Mouse (Mus musculus) limb, embryonic 11.5 days (tissue): ENCODE measurements around the gene Caml. TPM values are rescaled to one million over a fixed set of nuclear protein-coding genes. Genes with fewer than 3 reads are reported as not detected.
"Not testable (repeated sequence)": the region's sequence is repeated elsewhere in the genome, so short reads cannot be mapped to it uniquely, and the experiment has no call there.

Source experiments
- ATAC-seq: fragments of 200-750 bp; cut with Nextera tagmentation; 2 replicates; pipeline ENCODE4 v1.8.0; 2017; ENCODE audit warnings: low read depth; ENCODE audit not compliant: insufficient number of reproducible peaks, low FRiP score, low TSS enrichment
- DNase-seq: peaks from one replicate; pipeline ENCODE4 v3.0.0-alpha.2; 2015; ENCODE audit warnings: low spot score
- H3K27ac ChIP-seq: fragments of 300-500 bp; sonication (generic); replicated peaks from 2 replicates; pipeline ENCODE4 v1.5.1; 2014; ENCODE audit warnings: low read depth, mild to moderate bottlenecking, low read length
- H3K27me3 ChIP-seq: fragments of 300-500 bp; sonication (generic); 2 replicates; pipeline ENCODE4 v1.6.1; 2014; ENCODE audit warnings: mild to moderate bottlenecking, low read length, mixed read lengths; ENCODE audit not compliant: control insufficient read depth, insufficient read depth
- H3K36me3 ChIP-seq: fragments of 300-500 bp; sonication (generic); 2 replicates; pipeline ENCODE4 v1.6.1; 2014; ENCODE audit warnings: mild to moderate bottlenecking, low read length, moderate library complexity, mixed read lengths; ENCODE audit not compliant: control insufficient read depth, insufficient read depth
- H3K4me1 ChIP-seq: fragments of 300-500 bp; sonication (generic); 2 replicates; pipeline ENCODE4 v1.6.1; 2014; ENCODE audit warnings: low read length, mixed read lengths; ENCODE audit not compliant: control insufficient read depth, insufficient read depth
- H3K4me2 ChIP-seq: fragments of 300-500 bp; sonication (generic); 2 replicates; pipeline ENCODE4 v1.6.1; 2014; ENCODE audit warnings: low read depth, mild to moderate bottlenecking, moderate library complexity; ENCODE audit not compliant: severe bottlenecking
- H3K4me3 ChIP-seq: fragments of 300-500 bp; sonication (generic); 2 replicates; pipeline ENCODE4 v1.5.1; 2014; ENCODE audit warnings: low read depth, low read length
- H3K9ac ChIP-seq: fragments of 300-500 bp; sonication (generic); 2 replicates; pipeline ENCODE4 v1.6.1; 2014; ENCODE audit warnings: mild to moderate bottlenecking, low read length
- H3K9me3 ChIP-seq: fragments of 300-500 bp; sonication (generic); 2 replicates; pipeline ENCODE4 v1.6.1; 2016; ENCODE audit warnings: low read length; ENCODE audit not compliant: control insufficient read depth
- WGBS: fragments of 180-500 bp; shearing (Covaris S2); extraction: QIAGEN DNeasy Blood & Tissue Kit; methylation state at CpG from one replicate; pipeline ENCODE4 v1.1.7; 2014; 5-methylcytosine and 5-hydroxymethylcytosine counted together
- polyA plus RNA-seq: library from polyadenylated mRNA; unstranded; fragments of >200 nt; fragmentation: Nextera tagmentation; extraction: Ambion mirVana; gene quantifications from 2 replicates; pipeline ENCODE4 v1.2.1, GENCODE M21; 2014

The Caml gene
- polyA plus RNA-seq = 53.8 and 56.3 TPM in 2 replicates

DNA sequence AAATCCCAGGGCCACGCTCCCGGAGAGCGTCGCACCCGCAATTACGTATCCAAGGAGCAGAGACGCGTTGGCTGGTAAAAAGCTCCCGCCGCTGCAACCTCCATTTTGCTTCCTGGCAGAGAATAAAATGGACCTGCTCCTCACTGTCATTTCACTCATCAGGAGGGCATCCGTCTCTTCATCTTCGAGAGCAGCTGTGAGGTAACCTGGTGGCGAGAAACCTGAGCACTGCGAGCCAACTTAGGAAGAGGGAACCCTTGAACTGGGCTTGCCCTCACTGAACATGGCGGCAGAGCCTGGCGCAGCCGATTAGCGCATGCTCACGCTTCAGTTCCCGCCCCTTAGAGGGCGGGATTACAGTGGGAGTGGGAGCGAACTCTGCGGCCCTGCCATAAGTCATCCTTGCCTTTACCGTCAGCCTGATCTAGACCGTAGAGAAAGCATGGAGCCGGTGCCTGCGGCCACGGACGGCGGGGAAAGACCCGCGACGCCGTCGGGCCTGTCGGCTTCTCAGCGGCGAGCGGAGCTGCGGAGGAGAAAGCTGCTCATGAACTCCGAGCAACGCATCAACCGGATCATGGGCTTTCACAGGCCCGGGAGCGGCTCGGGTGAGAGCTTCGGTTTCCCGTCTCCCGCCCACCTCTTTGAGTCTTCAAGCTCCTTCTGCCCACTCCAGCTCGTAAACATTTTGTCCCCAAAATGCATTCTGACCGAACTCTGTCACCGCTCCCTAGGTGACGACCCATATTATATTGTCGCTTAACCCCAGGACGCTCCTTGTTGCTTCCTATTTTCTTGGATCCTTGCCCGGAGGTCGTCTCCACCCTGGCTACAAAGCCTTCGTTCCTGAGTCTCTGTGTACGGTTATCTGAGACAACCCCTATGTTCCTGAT, at the start of gene Caml:
Caml (plus strand) TSS at position 357 of the 893 bp plus-strand sequence.
- H3K4me2 ChIP-seq = peak within 1 kb of the TSS; percentile 72
- DNase-seq (peak; percentile 89), ATAC-seq (peak; percentile 93)
- H3K36me3 ChIP-seq = no peaks in the 10 kb centered on the region
- WGBS = under 1% methylated on average over 59 of the region's 59 CpGs
- H3K4me1 ChIP-seq = no peaks in the 10 kb centered on the region; the same call in 1 of the 2 replicates
- no peaks in the 10 kb centered on the region for H3K9me3 ChIP-seq
- peak within 1 kb of the TSS; percentile 75 for H3K9ac ChIP-seq
- H3K4me3 ChIP-seq = peak within 1 kb of the TSS; percentile 60
- H3K27ac ChIP-seq = peak within 1 kb of the TSS; percentile 72
- no peaks in the 10 kb centered on the region for H3K27me3 ChIP-seq

DNA sequence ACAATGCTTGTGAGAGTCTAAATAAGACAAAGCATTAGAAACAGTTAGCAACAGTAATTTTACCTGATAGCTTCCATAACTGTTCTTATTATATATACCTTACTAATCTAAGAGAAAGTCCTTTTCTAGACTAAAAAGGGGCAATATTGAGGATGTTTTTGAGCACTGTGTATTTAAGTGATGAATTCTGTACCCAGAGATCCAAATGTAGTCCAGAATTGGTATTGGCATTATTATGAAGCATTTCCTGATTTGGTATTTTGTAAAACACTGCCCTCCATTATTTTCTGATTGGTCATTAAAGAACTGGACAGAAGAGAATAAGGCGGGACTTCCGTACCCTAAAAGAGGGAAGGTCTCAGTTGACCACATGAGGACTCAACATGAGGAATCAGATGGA, 49.4 kb upstream of the Caml start, which contains the start of gene Tmed9:
Tmed9 (plus strand) TSS at position 301 of the 400 bp plus-strand sequence.
- Histone ChIP-seq H3K4me3 (no peak within 1 kb of the TSS), H3K4me2 (no peak within 1 kb of the TSS), H3K9me3 (no peaks in the 10 kb centered on the region), H3K9ac (no peak within 1 kb of the TSS), H3K27me3 (no peaks in the 10 kb centered on the region), H3K4me1 (peaks cover 11% of the 10 kb centered on the region), H3K27ac (no peak within 1 kb of the TSS), H3K36me3 (no peaks in the 10 kb centered on the region)
- DNase-seq = no peak
- WGBS = 95% methylated on average over 2 of the region's 2 CpGs
- ATAC-seq = no peak

DNA sequence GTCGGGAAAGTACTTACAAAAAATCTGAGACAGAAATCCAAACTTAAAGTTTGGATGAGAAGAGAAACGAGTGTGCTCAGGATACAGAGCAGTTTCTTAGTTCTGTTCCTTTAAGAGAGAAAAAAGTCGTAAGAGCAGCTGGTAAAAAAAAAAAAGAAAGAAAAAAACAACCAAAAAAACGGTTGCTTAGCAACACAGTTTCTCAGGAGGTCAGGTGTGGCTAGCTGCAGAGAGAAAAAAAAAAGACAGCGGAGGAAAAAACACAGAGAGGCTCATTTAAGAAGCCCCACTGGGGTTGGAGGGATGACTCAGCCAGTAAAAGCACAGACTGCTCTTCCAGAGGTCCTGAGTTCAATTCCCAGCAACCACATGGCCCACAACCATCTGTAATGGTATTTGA, 48.5 kb upstream of the Caml start:
- DNase-seq (no peak), ATAC-seq (no peak)
- no peak overlapping the region for H3K9ac ChIP-seq
- H3K4me1 ChIP-seq = peaks cover 5% of the 10 kb centered on the region
- H3K4me2 ChIP-seq = no peak overlapping the region
- H3K36me3 ChIP-seq = no peaks in the 10 kb centered on the region
- no peaks in the 10 kb centered on the region for H3K27me3 ChIP-seq
- WGBS = 79% methylated on average over 5 of the region's 5 CpGs
- H3K4me3 ChIP-seq = no peak overlapping the region
- H3K27ac ChIP-seq = no peak overlapping the region
- H3K9me3 ChIP-seq = no peaks in the 10 kb centered on the region

DNA sequence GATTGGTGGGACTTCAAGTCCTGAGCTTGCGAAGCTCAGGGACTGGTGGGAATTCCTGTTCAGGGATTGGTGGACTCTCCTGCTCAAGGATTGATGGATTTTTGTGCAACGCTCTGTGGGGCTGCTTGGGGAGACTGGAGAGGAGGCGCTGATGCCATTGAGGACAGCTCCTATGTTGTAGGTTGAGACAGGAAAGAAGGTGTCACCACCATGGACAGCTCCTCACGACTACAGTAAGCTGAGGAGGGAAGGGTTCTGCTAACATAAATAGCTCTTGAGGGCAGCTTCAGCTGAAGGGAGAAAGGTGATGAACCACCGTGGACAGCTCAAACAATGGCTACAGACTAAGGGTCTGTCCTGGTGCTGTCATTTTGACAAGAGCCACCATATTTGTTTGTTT, 46.9 kb upstream of the Caml start:
- H3K4me3 ChIP-seq = no peak overlapping the region
- no peak overlapping the region for H3K9ac ChIP-seq
- no peak overlapping the region for H3K4me2 ChIP-seq
- no peak overlapping the region for H3K27ac ChIP-seq
- no peaks in the 10 kb centered on the region for H3K27me3 ChIP-seq
- ATAC-seq (no peak), DNase-seq (peak; percentile 34)
- H3K36me3 ChIP-seq = no peaks in the 10 kb centered on the region
- 64% methylated on average over 5 of the region's 5 CpGs for WGBS
- H3K4me1 ChIP-seq = no peaks in the 10 kb centered on the region
- no peaks in the 10 kb centered on the region for H3K9me3 ChIP-seq

DNA sequence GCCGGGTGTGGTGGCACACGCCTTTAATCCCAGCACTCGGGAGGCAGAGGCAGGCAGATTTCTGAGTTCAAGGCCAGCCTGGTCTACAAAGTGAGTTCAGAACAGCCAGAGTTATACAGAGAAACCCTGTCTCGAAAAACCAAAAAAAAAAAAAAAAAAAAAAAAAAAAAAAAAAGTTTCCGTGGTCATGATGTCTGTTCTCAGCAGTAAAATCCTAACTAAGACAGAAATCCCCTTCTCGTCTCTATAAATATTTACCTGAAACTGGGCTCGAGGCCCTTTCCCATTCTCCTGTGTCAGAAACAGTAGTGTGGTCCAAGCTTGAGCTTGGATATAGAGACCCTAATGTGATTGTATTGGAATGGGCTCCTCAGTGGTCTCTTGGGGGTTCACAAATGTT, 45.9 kb upstream of the Caml start:
- DNase-seq, ATAC-seq, H3K9ac ChIP-seq, H3K4me1 ChIP-seq, H3K27me3 ChIP-seq, H3K9me3 ChIP-seq, H3K27ac ChIP-seq, H3K4me3 ChIP-seq, H3K4me2 ChIP-seq, H3K36me3 ChIP-seq: not testable (repeated sequence)
- 90% methylated on average over 7 of the region's 7 CpGs for WGBS

DNA sequence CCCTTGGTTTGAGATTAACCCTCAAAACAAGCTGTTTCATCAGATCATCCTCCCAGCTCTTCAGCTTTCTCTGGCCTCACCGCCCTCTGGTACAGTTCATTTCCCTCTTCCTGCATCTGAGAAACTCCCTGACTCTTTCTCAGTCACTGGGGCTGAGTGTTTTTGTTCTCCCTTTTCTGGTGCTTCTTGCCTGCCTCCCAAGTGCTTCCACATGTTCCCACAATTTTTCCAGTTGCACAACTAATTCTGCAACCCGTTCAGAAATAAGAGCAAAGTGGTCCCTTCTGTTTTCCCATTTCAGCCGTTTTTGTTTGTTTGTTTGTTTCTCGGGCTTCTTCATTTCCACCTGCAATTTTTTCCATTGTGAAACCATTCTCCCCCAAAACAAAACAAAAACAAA, 44.7 kb upstream of the Caml start:
- WGBS = 77% methylated on average over 4 of the region's 4 CpGs
- ATAC-seq = no peak
- H3K9me3 ChIP-seq = no peaks in the 10 kb centered on the region
- no peaks in the 10 kb centered on the region for H3K27me3 ChIP-seq
- H3K4me2 ChIP-seq = no peak overlapping the region
- no peak for DNase-seq
- H3K27ac ChIP-seq = no peak overlapping the region
- no peaks in the 10 kb centered on the region for H3K4me1 ChIP-seq
- no peak overlapping the region for H3K4me3 ChIP-seq
- H3K9ac ChIP-seq = no peak overlapping the region
- no peaks in the 10 kb centered on the region for H3K36me3 ChIP-seq

DNA sequence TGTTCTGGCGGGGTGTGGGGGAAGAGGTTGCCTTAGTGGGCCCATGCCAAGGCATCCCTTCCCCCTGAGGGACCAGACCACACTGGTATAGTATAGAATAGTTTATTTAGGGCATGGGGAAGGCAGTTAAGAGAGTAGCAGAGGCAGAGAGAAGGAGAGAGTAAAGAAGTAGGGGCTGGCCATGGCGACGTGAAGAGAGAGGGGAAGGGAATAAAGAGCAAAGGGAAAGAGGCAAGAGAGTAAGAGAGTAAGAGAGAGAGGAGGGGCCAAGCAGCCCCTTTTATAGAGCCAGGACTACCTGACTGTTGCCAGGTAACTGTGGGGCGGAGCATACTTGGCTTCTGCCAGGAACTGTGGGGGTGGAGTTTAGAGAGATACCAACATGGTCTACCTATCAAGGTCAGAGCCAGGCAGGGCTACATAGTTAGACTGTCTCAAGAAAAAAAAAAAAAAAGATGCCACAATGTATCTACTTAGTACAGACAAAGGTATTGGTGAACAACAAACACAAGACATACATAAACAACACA, 30.8 kb upstream of the Caml start:
- Histone ChIP-seq H3K9ac (no peak overlapping the region), H3K4me3 (no peak overlapping the region), H3K9me3 (no peaks in the 10 kb centered on the region), H3K4me2 (no peak overlapping the region), H3K4me1 (no peaks in the 10 kb centered on the region), H3K27me3 (no peaks in the 10 kb centered on the region), H3K27ac (no peak overlapping the region), H3K36me3 (peaks cover 8% of the 10 kb centered on the region; the same call in 1 of the 2 replicates)
- no peak for DNase-seq
- WGBS = 71% methylated on average over 4 of the region's 4 CpGs
- no peak; the same call in 1 of the 2 replicates for ATAC-seq

DNA sequence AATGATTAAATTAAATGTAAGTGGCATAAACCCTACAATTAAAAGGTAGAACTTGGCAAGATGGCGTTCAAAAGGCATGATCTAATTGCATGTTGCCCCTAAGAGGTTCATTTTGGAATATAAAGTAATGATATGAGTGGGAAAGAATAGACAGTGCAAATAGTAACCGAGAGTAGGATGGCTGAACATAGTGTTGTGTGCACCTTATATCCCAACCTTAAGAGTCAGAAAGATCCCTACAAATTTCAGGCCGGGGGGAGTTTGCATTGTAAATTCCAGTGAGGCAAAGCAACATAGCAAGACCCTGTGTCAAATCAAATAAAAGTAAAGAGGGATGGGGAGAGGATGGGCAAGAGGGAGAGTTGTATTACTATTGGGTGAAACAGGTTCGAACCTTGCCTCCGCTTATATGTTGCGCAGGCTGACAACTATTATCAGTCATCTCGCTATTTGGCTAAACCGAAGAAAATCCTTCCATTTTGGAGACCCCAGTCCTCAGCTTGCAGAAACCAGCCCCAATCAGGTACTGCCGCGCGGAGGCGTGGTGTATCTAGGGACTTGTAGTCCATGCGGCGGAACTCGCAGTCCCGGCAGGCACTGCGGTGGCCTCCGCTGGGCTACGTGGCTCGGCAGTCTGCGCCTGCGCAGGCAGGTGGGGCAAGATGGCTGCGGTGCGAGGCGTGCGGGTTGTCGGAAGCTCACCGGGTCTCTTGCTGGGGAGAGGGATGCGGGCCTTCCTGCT, 30.1 kb upstream of the Caml start:
- Histone ChIP-seq H3K9me3 (no peaks in the 10 kb centered on the region), H3K4me1 (no peaks in the 10 kb centered on the region), H3K36me3 (peaks cover 9% of the 10 kb centered on the region; the same call in 1 of the 2 replicates), H3K4me3 (peak overlapping the region; percentile 89), H3K27me3 (no peaks in the 10 kb centered on the region), H3K9ac (peak overlapping the region; percentile 81), H3K4me2 (peak overlapping the region; percentile 59; the same call in 1 of the 2 replicates), H3K27ac (no peak overlapping the region)
- WGBS = 5% methylated on average over 29 of the region's 29 CpGs
- peak; percentile 99 for DNase-seq
- ATAC-seq = peak; percentile 97
